Mouse (Mus musculus): ENCODE measurements around the gene Atf4. TPM values are rescaled to one million over a fixed set of nuclear protein-coding genes. Genes with fewer than 3 reads are reported as not detected.

The Atf4 gene
- polyA plus RNA-seq, 1 experiment from 2014 or later: 111 TPM

DNA sequence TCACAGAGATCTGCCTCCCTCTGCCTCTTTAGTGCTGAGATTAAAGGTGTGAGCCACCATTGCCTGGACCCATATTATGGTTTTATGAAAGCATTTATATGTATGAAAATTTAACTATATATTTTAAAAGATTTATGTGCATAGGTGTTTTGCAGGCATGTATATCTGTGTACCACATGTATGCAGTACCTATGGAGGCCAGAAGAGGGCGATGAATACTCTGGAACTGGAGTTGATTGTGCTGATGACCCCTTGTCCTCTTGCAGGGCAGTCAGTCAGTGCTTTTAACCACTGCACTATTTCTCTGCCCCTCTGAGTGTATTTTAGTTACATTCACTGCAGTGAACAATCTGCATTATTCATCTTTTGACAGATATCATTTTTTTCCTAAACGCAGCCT is 29.2 kb upstream of the Atf4 start:
- WGBS: 49% methylated on average over 2 of the region's 2 CpGs
- H3K4me3 ChIP-seq: no peak overlapping the region
- peaks cover 16% of the 10 kb centered on the region for H3K4me1 ChIP-seq (replicated peaks)
- peak; percentile 69 for DNase-seq (ENCODE audit: low spot score)
- H3K27me3 ChIP-seq (ENCODE audit: insufficient read depth, poor library complexity, severe bottlenecking): peaks cover 6% of the 10 kb centered on the region; the same call in 1 of the 2 replicates
- H3K27ac ChIP-seq: no peak overlapping the region
- H3K36me3 ChIP-seq: no peaks in the 10 kb centered on the region
- no peaks in the 10 kb centered on the region for H3K9me3 ChIP-seq

DNA sequence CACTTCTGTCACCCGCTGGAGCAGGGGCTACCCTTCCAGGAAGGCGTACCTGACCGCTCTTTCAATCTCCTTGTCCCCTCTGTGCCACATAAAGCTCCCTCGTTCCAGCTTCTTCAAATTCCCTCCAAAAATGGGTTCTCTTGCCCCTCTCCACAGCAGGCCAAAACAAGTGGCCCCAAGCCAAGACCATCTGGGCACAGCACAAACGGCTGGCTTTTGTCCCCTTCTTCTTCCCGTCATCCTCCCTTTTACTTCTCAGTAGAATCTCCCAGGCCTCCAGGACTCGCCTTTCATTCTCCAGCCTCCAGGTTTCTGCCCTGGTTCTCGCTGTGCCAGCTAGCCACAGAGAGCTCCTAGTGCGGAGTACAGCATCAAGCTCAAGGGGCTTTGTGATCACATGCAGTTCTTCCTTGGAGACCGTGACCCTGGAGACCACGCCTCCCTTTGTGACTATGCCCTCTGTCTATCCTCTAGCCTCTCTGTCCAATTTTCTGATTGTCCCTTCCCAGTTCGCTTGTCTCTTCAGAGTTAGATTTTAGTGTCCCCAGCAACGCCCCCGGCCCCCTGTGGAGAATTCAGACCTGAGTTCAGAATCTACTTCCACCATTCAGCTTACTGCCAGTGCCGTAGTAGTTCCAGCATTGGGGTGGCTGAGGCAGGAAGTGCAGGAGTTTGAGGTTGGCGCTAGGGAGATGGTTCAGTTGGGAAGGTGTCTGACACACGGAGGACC is 26.7 kb upstream of the Atf4 start:
- 66% methylated on average over 17 of the region's 17 CpGs for WGBS
- peak overlapping the region; percentile 69 for H3K27ac ChIP-seq
- no peaks in the 10 kb centered on the region for H3K9me3 ChIP-seq
- no peak overlapping the region for H3K4me3 ChIP-seq
- H3K27me3 ChIP-seq (ENCODE audit: insufficient read depth, poor library complexity, severe bottlenecking): peaks cover 7% of the 10 kb centered on the region; the same call in 1 of the 2 replicates
- peaks cover 30% of the 10 kb centered on the region for H3K4me1 ChIP-seq (replicated peaks)
- DNase-seq (ENCODE audit: low spot score): peak; percentile 30
- H3K36me3 ChIP-seq: no peaks in the 10 kb centered on the region

DNA sequence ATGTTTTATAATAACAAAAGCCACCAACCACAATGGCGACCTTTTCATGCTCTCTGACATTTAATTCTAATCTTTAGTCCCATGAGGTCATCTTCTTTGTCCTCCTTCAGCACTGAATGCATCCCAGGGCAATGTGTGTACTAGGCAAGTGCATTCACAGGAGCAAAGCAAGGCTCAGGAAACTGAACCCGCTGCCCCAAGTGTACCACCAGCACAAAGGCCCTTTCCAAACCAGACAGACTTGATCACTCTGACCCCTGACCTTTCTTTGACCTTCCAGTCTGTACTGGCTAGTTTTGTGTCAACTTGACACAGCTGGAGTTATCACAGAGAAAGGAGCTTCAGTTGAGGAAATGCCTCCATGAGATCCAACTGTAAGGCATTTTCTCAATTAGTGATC is 22.7 kb upstream of the Atf4 start:
- no peak overlapping the region for H3K27ac ChIP-seq
- H3K4me1 ChIP-seq (replicated peaks): peaks cover 53% of the 10 kb centered on the region
- H3K4me3 ChIP-seq: no peak overlapping the region
- H3K36me3 ChIP-seq: peaks cover 20% of the 10 kb centered on the region
- WGBS: 30% methylated on average over 2 of the region's 2 CpGs
- H3K9me3 ChIP-seq: no peaks in the 10 kb centered on the region
- DNase-seq (ENCODE audit: low spot score): peak; percentile 66
- H3K27me3 ChIP-seq (ENCODE audit: insufficient read depth, poor library complexity, severe bottlenecking): peaks cover 7% of the 10 kb centered on the region; the same call in 1 of the 2 replicates

DNA sequence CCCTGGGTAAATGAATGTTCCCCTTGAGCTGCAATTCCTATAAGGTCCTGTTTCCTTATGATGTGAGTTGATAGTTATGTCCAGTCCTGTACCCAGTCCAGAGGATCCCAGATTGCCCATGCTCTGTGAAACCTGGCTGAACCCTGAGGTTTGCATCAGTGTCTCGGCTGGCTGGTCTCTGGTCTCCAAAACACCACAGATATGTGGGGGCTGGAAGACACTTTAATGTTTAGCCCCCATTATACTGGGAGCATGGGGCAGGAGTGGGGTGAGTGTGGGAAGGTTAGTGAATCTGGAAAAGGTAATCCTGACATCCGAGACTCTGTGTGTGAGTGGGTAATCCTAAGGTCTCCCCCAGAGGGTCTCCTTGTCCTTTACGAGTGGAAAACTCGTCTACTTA is 21.9 kb upstream of the Atf4 start:
- 70% methylated on average over 4 of the region's 4 CpGs for WGBS
- no peak for DNase-seq (ENCODE audit: low spot score)
- Histone ChIP-seq H3K36me3 (peaks cover 27% of the 10 kb centered on the region), H3K9me3 (no peaks in the 10 kb centered on the region), H3K4me1 (replicated peaks) (peaks cover 45% of the 10 kb centered on the region), H3K27me3 (ENCODE audit: insufficient read depth, poor library complexity, severe bottlenecking) (peaks cover 7% of the 10 kb centered on the region; the same call in 1 of the 2 replicates), H3K4me3 (peak overlapping the region; percentile 94; the same call in 1 of the 2 replicates), H3K27ac (peak overlapping the region; percentile 93)

DNA sequence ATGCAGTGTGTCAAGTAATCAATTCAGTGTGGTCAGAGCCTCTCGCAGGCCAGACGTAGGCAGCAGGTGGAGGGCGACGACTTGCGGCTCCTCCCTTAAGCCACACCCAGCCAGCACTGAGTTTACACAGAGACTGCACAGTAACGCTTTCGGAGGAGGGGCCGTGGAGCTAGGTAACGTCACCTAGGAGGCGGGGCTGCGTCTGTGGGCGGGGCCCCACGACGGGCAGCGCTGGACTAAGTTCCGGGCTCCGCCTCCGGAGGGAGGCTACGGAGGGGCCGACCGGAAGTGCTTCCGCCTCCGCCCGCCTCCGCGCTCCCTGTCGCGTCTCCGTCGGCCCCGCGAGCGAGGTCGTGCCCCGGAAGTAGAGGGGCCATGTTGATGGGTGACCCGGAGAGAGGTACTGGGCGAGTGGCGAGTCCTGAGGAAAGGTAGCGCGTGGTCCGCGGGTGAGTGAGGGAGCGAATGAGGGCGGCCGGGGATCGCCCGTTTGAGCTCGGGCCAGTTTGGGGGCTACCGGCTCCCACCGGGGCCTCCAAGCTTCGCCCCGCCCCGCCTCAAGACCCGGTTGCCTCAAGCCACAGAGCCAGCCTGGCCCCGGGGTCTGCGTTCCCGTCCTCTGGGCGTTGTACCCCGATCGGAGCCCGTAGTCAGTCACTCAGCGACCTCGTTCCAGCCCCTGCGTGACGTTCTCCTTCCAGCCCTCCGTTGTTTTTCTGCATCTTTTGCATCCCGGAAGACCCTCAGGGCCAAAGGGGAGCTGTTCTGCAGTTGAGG is 21.1 kb upstream of the Atf4 start, which contains the start of gene Mief1:
Gene Mief1 (plus strand): TSS at position 286 of the 777 bp plus-strand sequence.
- peak; percentile 97 for DNase-seq (ENCODE audit: low spot score)
- peak within 1 kb of the TSS; percentile 94 for H3K4me3 ChIP-seq
- peaks cover 36% of the 10 kb centered on the region for H3K36me3 ChIP-seq
- no peaks in the 10 kb centered on the region for H3K9me3 ChIP-seq
- H3K27me3 ChIP-seq (ENCODE audit: insufficient read depth, poor library complexity, severe bottlenecking): peaks cover 7% of the 10 kb centered on the region; the same call in 1 of the 2 replicates
- peaks cover 38% of the 10 kb centered on the region for H3K4me1 ChIP-seq (replicated peaks)
- H3K27ac ChIP-seq: peak within 1 kb of the TSS; percentile 93
- WGBS: under 1% methylated on average over 67 of the region's 67 CpGs

DNA sequence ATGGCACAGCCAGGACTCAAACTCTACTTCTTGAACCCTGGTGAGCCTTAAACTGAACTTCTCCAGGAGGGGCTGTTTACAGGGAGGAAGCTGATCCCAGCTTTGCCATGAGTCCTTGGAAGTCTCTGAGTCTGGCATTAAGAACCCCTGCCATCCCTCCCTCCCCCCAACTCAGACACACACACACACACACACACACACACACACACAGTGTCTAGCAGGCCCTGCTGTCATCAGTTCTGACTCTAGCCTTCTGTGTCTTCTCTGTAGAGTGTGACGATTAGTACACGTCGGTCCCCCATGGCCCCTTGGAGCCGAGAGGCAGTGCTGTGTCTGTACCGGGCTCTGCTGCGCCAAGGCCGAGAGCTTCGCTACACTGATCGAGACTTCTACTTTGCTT is 19.4 kb upstream of the Atf4 start, which contains the start of gene AC140267.1:
Gene AC140267.1 (plus strand): TSS at position 301 of the 400 bp plus-strand sequence.
- Histone ChIP-seq H3K36me3 (peaks cover 47% of the 10 kb centered on the region), H3K27ac (peak within 1 kb of the TSS; percentile 93), H3K4me3 (peak within 1 kb of the TSS; percentile 94), H3K27me3 (ENCODE audit: insufficient read depth, poor library complexity, severe bottlenecking) (peaks cover 3% of the 10 kb centered on the region; the same call in 1 of the 2 replicates), H3K4me1 (replicated peaks) (peaks cover 38% of the 10 kb centered on the region), H3K9me3 (no peaks in the 10 kb centered on the region)
- no peak for DNase-seq (ENCODE audit: low spot score)
- 94% methylated on average over 9 of the region's 9 CpGs for WGBS

DNA sequence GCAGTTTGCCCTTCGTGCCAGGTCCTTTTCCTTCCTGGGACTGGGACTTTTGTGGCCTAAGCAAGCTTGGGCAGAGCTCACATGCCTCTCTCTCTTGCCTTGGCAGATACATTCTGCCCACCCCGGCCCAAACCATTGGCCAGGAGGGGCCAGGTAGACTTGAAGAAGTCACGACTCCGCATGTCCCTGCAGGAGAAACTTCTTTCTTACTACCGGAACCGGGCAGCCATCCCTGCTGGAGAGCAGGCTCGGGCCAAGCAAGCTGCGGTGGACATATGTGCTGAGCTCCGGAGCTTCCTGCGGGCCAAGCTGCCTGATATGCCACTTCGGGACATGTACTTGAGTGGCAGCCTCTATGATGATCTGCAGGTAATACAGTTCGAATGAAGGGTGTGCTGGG is 6.8 kb upstream of the Atf4 start:
- peaks cover 91% of the 10 kb centered on the region for H3K36me3 ChIP-seq
- H3K4me1 ChIP-seq (replicated peaks): no peaks in the 10 kb centered on the region
- no peaks in the 10 kb centered on the region for H3K27me3 ChIP-seq (ENCODE audit: insufficient read depth, poor library complexity, severe bottlenecking)
- no peak overlapping the region for H3K4me3 ChIP-seq
- no peak for DNase-seq (ENCODE audit: low spot score)
- no peaks in the 10 kb centered on the region for H3K9me3 ChIP-seq
- H3K27ac ChIP-seq: no peak overlapping the region
- WGBS: 97% methylated on average over 12 of the region's 12 CpGs

DNA sequence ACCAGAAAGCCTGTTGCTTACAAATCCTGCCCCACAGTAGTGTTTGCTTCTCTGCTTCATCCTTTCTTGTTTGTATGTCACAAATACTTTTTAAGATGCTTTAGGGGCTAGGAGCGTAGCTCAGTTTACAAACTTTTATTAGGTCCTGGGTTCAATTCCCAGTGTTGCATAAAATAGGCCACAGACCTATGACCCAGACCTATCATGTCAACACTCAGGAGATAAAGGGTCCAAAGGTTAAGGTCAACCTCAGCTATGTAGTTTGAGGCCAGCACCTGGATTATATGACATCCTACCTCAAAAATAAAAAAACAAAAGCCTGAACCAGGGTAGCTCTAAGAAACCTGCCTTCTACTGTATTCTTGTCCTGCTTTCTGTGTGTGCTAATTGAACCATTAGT is 6.4 kb upstream of the Atf4 start:
- WGBS: 98% methylated on average over 1 of the region's 1 CpGs
- peaks cover 2% of the 10 kb centered on the region for H3K4me1 ChIP-seq (replicated peaks)
- H3K36me3 ChIP-seq: peaks cover 88% of the 10 kb centered on the region
- no peak for DNase-seq (ENCODE audit: low spot score)
- H3K4me3 ChIP-seq: no peak overlapping the region
- H3K27ac ChIP-seq: no peak overlapping the region
- no peaks in the 10 kb centered on the region for H3K27me3 ChIP-seq (ENCODE audit: insufficient read depth, poor library complexity, severe bottlenecking)
- H3K9me3 ChIP-seq: no peaks in the 10 kb centered on the region

DNA sequence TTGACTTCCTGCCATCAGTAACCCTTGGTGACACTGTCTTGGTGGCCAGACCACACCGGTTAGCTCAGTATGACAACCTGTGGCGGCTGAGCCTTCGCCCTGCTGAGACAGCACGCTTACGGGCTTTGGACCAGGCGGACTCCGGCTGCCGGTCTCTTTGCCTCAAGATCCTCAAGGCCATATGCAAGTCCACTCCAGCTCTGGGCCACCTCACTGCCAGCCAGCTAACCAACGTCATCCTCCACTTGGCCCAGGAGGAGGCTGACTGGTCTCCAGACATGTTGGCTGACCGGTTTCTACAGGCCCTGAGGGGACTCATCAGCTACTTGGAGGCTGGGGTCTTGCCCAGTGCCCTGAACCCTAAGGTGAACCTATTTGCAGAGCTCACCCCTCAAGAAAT is 5.3 kb upstream of the Atf4 start:
- Histone ChIP-seq H3K4me1 (replicated peaks) (peaks cover 12% of the 10 kb centered on the region), H3K4me3 (no peak overlapping the region), H3K27me3 (ENCODE audit: insufficient read depth, poor library complexity, severe bottlenecking) (no peaks in the 10 kb centered on the region), H3K36me3 (peaks cover 77% of the 10 kb centered on the region), H3K27ac (no peak overlapping the region), H3K9me3 (no peaks in the 10 kb centered on the region)
- no peak for DNase-seq (ENCODE audit: low spot score)
- 96% methylated on average over 10 of the region's 10 CpGs for WGBS

DNA sequence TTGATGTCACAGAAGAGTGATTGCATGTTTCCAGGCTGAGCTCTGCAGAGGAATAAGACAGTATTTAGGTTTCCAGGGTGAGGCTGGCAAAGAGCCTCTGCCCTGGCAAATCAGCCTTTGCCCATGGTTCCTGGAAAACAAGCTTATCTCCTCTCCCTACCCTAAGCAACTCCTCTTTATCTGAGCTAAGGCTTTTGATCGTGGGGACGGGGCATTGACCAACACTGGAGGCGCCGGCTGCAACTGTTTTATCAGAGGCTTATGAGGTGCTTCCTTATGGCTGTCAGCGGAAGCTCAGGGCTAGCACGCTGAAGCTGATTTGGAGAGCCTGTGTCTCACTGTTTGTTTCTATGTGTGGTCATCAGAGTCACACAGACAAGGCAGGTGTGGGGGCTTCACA is 4.4 kb upstream of the Atf4 start:
- Histone ChIP-seq H3K9me3 (no peaks in the 10 kb centered on the region), H3K36me3 (peaks cover 70% of the 10 kb centered on the region), H3K27ac (no peak overlapping the region), H3K27me3 (ENCODE audit: insufficient read depth, poor library complexity, severe bottlenecking) (no peaks in the 10 kb centered on the region), H3K4me3 (no peak overlapping the region), H3K4me1 (replicated peaks) (peaks cover 14% of the 10 kb centered on the region)
- DNase-seq (ENCODE audit: low spot score): no peak
- 92% methylated on average over 6 of the region's 6 CpGs for WGBS

DNA sequence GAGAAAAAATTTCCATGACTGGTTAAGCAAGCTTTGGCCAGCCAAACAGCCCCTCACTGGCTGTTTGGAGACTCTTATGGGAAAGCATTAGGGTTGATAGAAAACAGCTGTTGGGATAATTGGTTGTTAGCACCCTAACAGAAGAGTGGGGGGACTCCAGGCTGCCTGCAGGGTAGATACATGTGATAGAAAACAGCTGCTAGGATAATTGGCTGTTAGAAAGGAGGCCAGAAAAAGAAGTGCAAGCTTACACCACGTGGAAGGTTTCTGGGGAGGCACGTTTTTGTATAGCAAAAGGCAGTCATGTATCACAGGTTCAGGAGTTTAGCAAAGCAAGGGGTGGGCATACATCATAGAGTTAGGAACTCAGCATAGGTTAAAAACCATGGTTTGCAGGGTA is 1.5 kb upstream of the Atf4 start:
- Histone ChIP-seq H3K27me3 (ENCODE audit: insufficient read depth, poor library complexity, severe bottlenecking) (no peaks in the 10 kb centered on the region), H3K4me3 (0 out of 2 replicates have a peak overlapping the region, but pooled peaks have one; percentile 14), H3K27ac (peak overlapping the region; percentile 100; the same call in 1 of the 2 replicates), H3K36me3 (peaks cover 68% of the 10 kb centered on the region), H3K4me1 (replicated peaks) (peaks cover 38% of the 10 kb centered on the region), H3K9me3 (no peaks in the 10 kb centered on the region)
- DNase-seq (ENCODE audit: low spot score): no peak
- 56% methylated on average over 2 of the region's 2 CpGs for WGBS

DNA sequence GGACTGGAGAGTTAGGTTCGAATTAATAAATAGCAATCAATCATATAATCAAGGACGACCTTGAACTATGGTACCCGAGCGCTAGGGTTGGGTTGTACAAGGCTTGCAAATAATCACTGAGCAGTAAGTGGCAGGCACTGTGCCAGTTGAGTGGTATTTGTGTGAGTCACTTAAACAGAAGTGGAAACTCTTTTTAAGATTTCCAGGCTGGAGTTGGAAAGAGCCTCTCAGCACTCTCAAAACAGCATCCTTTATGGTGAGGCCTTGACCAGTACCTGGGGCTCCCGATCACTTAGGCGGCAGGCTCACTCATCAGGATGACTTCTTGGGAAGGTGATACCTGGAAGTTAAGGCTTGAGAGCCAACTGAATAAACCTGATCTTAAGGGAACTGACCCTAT is 777 bp upstream of the Atf4 start:
- Histone ChIP-seq H3K27ac (peak overlapping the region; percentile 100), H3K9me3 (no peaks in the 10 kb centered on the region), H3K4me3 (peak overlapping the region; percentile 100), H3K36me3 (peaks cover 68% of the 10 kb centered on the region), H3K27me3 (ENCODE audit: insufficient read depth, poor library complexity, severe bottlenecking) (no peaks in the 10 kb centered on the region), H3K4me1 (replicated peaks) (peaks cover 43% of the 10 kb centered on the region)
- 58% methylated on average over 6 of the region's 6 CpGs for WGBS
- no peak for DNase-seq (ENCODE audit: low spot score)

DNA sequence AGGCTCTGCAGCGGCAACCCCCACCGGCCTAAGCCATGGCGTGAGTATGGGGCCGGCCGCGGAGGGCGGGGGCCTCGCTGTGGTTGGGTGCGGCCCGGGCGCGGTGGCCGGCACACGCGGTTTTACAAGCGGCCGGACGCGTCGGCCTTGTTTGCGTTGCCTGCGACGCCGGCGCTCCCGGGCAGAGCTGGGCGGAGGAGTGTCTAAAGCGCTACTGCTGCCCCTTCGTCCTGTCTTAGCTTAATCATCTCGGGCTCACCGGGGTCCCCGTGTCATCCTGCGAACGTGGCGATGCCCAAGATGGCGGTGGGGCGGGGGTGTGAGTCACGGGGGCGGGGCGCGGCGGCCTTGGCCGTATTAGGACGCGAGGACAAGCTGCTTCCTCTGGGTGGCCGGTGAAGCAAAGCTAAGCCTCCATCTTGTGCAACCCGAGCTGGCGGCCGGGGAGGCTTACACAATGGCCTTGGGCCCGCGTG is 700 bp downstream of the Atf4 start:
- Histone ChIP-seq H3K27me3 (ENCODE audit: insufficient read depth, poor library complexity, severe bottlenecking) (no peaks in the 10 kb centered on the region), H3K36me3 (peaks cover 68% of the 10 kb centered on the region), H3K9me3 (no peaks in the 10 kb centered on the region), H3K27ac (peak overlapping the region; percentile 100), H3K4me1 (replicated peaks) (peaks cover 55% of the 10 kb centered on the region), H3K4me3 (peak overlapping the region; percentile 100)
- DNase-seq (ENCODE audit: low spot score): peak; percentile 84
- under 1% methylated on average over 51 of the region's 51 CpGs for WGBS

All from hindbrain, embryonic 10.5 days (tissue).